8 mouse cellular contexts compared by ENCODE assay signal in genomic region chr8:84981644-84982498, GRCm38 (mm10). TPM values are rescaled to one million over a fixed set of nuclear protein-coding genes. Genes with fewer than 3 reads are reported as not detected.
DNase-seq lines count a peak whose midpoint lies in the region; ATAC-seq lines count a peak whose summit lies in the region.

No protein-coding gene starts in this region.

- no peaks in the 10 kb centered on the region for H3K36me3 ChIP-seq in midbrain, embryonic 13.5 days
- no peaks in the 10 kb centered on the region for H3K36me3 ChIP-seq in midbrain, embryonic 10.5 days
- H3K36me3 ChIP-seq in stomach, embryonic 15.5 days = no peaks in the 10 kb centered on the region

- H3K4me2 ChIP-seq in midbrain, embryonic 13.5 days (replicated peaks) = no peak overlapping the region
- peak overlapping the region; percentile 23; the same call in 1 of the 2 replicates for H3K4me2 ChIP-seq in stomach, embryonic 15.5 days

- DNase-seq in CD4-positive, CD25-positive, alpha-beta regulatory T cell, adult 2 months (ENCODE audit: low read depth, low spot score) = peak; percentile 32
- no peak for DNase-seq in midbrain, embryonic 10.5 days (ENCODE audit: low spot score)
- peak; percentile 66 to 72 for DNase-seq in kidney, postnatal 36 days
- DNase-seq in spleen, postnatal 36 days (ENCODE audit: low spot score in 2 of 2) = no peak
- DNase-seq in Muller cell, postnatal 12 days (ENCODE audit: inconsistent ontology term) = no peak

- peaks cover 71% of the 10 kb centered on the region for H3K4me1 ChIP-seq in midbrain, embryonic 13.5 days (replicated peaks)
- H3K4me1 ChIP-seq in midbrain, embryonic 10.5 days = peaks cover 65% of the 10 kb centered on the region
- peaks cover 75% of the 10 kb centered on the region for H3K4me1 ChIP-seq in stomach, embryonic 15.5 days

- no peaks in the 10 kb centered on the region for H3K9me3 ChIP-seq in midbrain, embryonic 13.5 days
- H3K9me3 ChIP-seq in midbrain, embryonic 10.5 days (replicated peaks) = no peaks in the 10 kb centered on the region
- H3K9me3 ChIP-seq in stomach, embryonic 15.5 days = no peaks in the 10 kb centered on the region

- no peak for ATAC-seq in CD4-positive, CD25-positive, alpha-beta regulatory T cell, adult 4 months
- no peak for ATAC-seq in midbrain, embryonic 13.5 days
- ATAC-seq in stomach, embryonic 15.5 days (ENCODE audit: insufficient read depth, low FRiP score, low read depth) = no peak

- H3K27me3 ChIP-seq in midbrain, embryonic 13.5 days = peaks cover 63% of the 10 kb centered on the region
- peaks cover 92% of the 10 kb centered on the region for H3K27me3 ChIP-seq in midbrain, embryonic 10.5 days (ENCODE audit: low read depth, poor library complexity, severe bottlenecking)
- H3K27me3 ChIP-seq in stomach, embryonic 15.5 days (replicated peaks) = no peaks in the 10 kb centered on the region

- 85% methylated on average over 15 of the region's 15 CpGs for WGBS in midbrain, embryonic 13.5 days
- 80% methylated on average over 15 of the region's 15 CpGs for whole genome bisulfite sequencing in midbrain, embryonic 10.5 days
- WGBS in stomach, embryonic 15.5 days = 73% methylated on average over 15 of the region's 15 CpGs

- no peak overlapping the region for H3K9ac ChIP-seq in midbrain, embryonic 13.5 days (replicated peaks)
- H3K9ac ChIP-seq in stomach, embryonic 15.5 days = no peak overlapping the region

- peak overlapping the region; percentile 51; the same call in 1 of the 2 replicates for H3K27ac ChIP-seq in midbrain, embryonic 13.5 days
- no peak overlapping the region for H3K27ac ChIP-seq in midbrain, embryonic 10.5 days (replicated peaks)
- peak overlapping the region; percentile 95 for H3K27ac ChIP-seq in stomach, embryonic 15.5 days

- H3K4me3 ChIP-seq in midbrain, embryonic 13.5 days (replicated peaks) = no peak overlapping the region
- no peak overlapping the region for H3K4me3 ChIP-seq in midbrain, embryonic 10.5 days
- no peak overlapping the region for H3K4me3 ChIP-seq in stomach, embryonic 15.5 days (replicated peaks)

RNA-seq across cellular contexts. Expression of gene Junb, which starts 3.4 kb away (rescaled TPM):
- 10 to 100 TPM; 18.9 to 29.4 TPM for polyA plus RNA-seq in CD4-positive, CD25-positive, alpha-beta regulatory T cell, adult 4 months (2017; shearing (Covaris generic))
- 3.5 and 6.1 TPM in 2 replicates for polyA plus RNA-seq in midbrain, embryonic 13.5 days (2015; fragmentation: Nextera tagmentation; extraction: Ambion mirVana)
- 5.0 and 5.4 TPM in 2 replicates for polyA plus RNA-seq in midbrain, embryonic 10.5 days (2016; fragmentation: Nextera tagmentation; extraction: Ambion mirVana)
- polyA plus RNA-seq in stomach, embryonic 15.5 days (2015; fragmentation: Nextera tagmentation; extraction: Ambion mirVana) = 33.4 and 49.6 TPM in 2 replicates

RNA-seq across cellular contexts. Expression of gene Hook2, which starts 8.5 kb away (rescaled TPM):
- 1 to 10 TPM; 4.2 to 5.6 TPM for polyA plus RNA-seq in CD4-positive, CD25-positive, alpha-beta regulatory T cell, adult 4 months (2017; shearing (Covaris generic))
- polyA plus RNA-seq in midbrain, embryonic 13.5 days (2015; fragmentation: Nextera tagmentation; extraction: Ambion mirVana) = 23.5 and 23.8 TPM in 2 replicates
- 18.2 and 18.4 TPM in 2 replicates for polyA plus RNA-seq in midbrain, embryonic 10.5 days (2016; fragmentation: Nextera tagmentation; extraction: Ambion mirVana)
- 46.3 and 51.1 TPM in 2 replicates for polyA plus RNA-seq in stomach, embryonic 15.5 days (2015; fragmentation: Nextera tagmentation; extraction: Ambion mirVana)

RNA-seq across cellular contexts. Expression of gene Rnaseh2a, which starts 12.3 kb away (rescaled TPM):
- 100 to 1,000 TPM in 1 of 2 experiments, 10 to 100 TPM in 1; 78.9 to 109 TPM for polyA plus RNA-seq in CD4-positive, CD25-positive, alpha-beta regulatory T cell, adult 4 months (2017; shearing (Covaris generic))
- polyA plus RNA-seq in midbrain, embryonic 13.5 days (2015; fragmentation: Nextera tagmentation; extraction: Ambion mirVana) = 66.5 and 68.6 TPM in 2 replicates
- polyA plus RNA-seq in midbrain, embryonic 10.5 days (2016; fragmentation: Nextera tagmentation; extraction: Ambion mirVana) = 136 and 158 TPM in 2 replicates
- 112 and 113 TPM in 2 replicates for polyA plus RNA-seq in stomach, embryonic 15.5 days (2015; fragmentation: Nextera tagmentation; extraction: Ambion mirVana)

RNA-seq across cellular contexts. Expression of gene Prdx2, which starts 12.5 kb away (rescaled TPM):
- 100 to 1,000 TPM; 213 to 298 TPM for polyA plus RNA-seq in CD4-positive, CD25-positive, alpha-beta regulatory T cell, adult 4 months (2017; shearing (Covaris generic))
- 1,603 and 1,658 TPM in 2 replicates for polyA plus RNA-seq in midbrain, embryonic 13.5 days (2015; fragmentation: Nextera tagmentation; extraction: Ambion mirVana)
- polyA plus RNA-seq in midbrain, embryonic 10.5 days (2016; fragmentation: Nextera tagmentation; extraction: Ambion mirVana) = 1,203 and 1,278 TPM in 2 replicates
- polyA plus RNA-seq in stomach, embryonic 15.5 days (2015; fragmentation: Nextera tagmentation; extraction: Ambion mirVana) = 637 and 677 TPM in 2 replicates

RNA-seq across cellular contexts. Expression of gene Gm49661, which starts 12.6 kb away (rescaled TPM):
- not detected for polyA plus RNA-seq in CD4-positive, CD25-positive, alpha-beta regulatory T cell, adult 4 months (2017; shearing (Covaris generic))
- polyA plus RNA-seq in midbrain, embryonic 13.5 days (2015; fragmentation: Nextera tagmentation; extraction: Ambion mirVana) = not detected in 2 replicates
- not detected in 2 replicates for polyA plus RNA-seq in midbrain, embryonic 10.5 days (2016; fragmentation: Nextera tagmentation; extraction: Ambion mirVana)
- polyA plus RNA-seq in stomach, embryonic 15.5 days (2015; fragmentation: Nextera tagmentation; extraction: Ambion mirVana) = not detected in 2 replicates

Comparison
In these comparisons a context has a peak if more than half of its experiments do, and no peak if none do; other contexts are left out.
1. DNase-seq: peak in CD4-positive, CD25-positive, alpha-beta regulatory T cell, adult 2 months (single experiment) and kidney, postnatal 36 days (2 of 2); none in midbrain, embryonic 10.5 days (single experiment), spleen, postnatal 36 days (0 of 2) and Muller cell, postnatal 12 days (single experiment).